Mouse (Mus musculus) adrenal gland (tissue): ENCODE results near the gene Mybphl.

Experiments used
- intact Hi-C: fragments of 180-260 bp; cut with DNase I; formaldehyde crosslinking; loops from one replicate; pipeline ENCODE4 v1.15.1; 2025
- long read RNA-seq, 2 experiments: library from polyadenylated mRNA; unstranded; transcript quantifications; one replicate each; pipeline ENCODE4 v2.0.0; 2020; ENCODE audit warnings: borderline replicate concordance in 1 of 2; ENCODE audit not compliant: insufficient replicate concordance in 1 of 2

Gene Mybphl
- long read RNA-seq, experiment 1, result 0 reads
- long read RNA-seq, experiment 2, result 0 reads

GRCm38 (mm10) chr3:108364270-108364995 lies at the start of gene Mybphl:
Gene Mybphl, plus strand, starts transcription at chr3:108364911.
- intact Hi-C loops, result no loop called here

- intact Hi-C loops, result no loop called here
These were observed 46.2 kb upstream of the Mybphl start for GRCm38 (mm10) chr3:108318517-108318916.

GRCm38 (mm10) chr3:108321671-108322070 lies 43.0 kb upstream of the Mybphl start:
- intact Hi-C loops, result no loop called here

GRCm38 (mm10) chr3:108322136-108322535 lies 42.6 kb upstream of the Mybphl start:
- intact Hi-C loops, result no loop called here

DNA sequence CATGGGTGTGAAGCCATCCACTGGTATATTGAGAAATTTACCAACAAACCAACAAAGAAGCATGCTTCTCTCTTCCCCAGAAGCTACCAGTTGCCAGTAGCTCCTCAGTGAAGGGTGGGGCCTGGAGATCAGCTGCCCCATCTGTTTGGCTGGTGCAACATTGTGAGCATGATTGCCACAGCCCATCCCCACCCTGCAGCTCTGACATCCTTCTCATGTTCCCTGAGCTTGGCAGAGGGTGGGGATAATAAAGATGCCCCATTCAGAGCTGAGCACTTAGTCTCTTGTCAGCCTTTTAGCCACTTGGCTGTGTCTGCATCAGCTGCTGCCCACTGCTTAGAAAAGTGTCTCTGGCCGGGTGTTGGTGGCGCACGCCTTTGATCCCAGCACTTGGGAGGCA lies 41.7 kb upstream of the Mybphl start:
- intact Hi-C loops, result no loop called here

GRCm38 (mm10) chr3:108324837-108325236 lies 39.9 kb upstream of the Mybphl start:
- intact Hi-C loops, result no loop called here

DNA sequence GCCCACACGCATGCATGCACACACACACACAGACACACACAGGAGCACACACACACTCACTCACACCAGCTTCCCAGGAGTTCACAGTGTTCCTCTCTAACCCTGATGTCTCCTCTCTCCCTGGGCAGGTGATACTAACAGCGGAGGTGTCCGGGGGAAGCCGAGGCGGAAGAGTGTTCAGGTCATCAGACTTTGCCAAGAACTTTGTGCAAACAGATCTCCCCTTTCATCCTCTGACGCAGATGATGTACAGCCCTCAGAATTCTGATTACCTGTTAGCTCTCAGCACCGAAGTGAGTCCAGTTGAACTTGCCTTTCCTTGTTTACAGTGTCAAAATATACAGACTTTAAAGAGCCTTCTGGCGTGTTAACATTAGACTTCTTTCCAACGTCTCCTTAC lies 39.2 kb upstream of the Mybphl start:
- intact Hi-C loops, result no loop called here

- intact Hi-C loops, result no loop called here
These were observed 37.4 kb upstream of the Mybphl start for GRCm38 (mm10) chr3:108327275-108327674.

DNA sequence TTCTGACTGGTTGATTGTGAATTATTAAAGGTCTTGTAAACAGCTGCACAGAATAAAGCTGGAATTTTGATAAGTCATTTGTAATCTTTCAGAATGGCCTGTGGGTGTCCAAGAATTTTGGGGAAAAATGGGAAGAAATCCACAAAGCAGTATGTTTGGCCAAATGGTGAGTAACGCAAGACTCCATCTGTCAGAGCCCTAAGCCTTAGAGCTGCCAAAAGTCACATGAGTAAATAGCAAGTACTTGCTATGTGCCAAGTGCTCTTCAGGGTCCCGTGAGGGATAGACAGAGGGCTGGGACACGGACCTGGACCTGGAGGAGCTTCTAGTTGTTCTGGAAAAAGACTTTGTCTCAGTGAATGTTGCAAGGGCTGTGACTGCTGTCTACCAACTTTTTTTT lies 36.8 kb upstream of the Mybphl start:
- intact Hi-C loops, result no loop called here

GRCm38 (mm10) chr3:108328441-108328841 lies 36.3 kb upstream of the Mybphl start:
- intact Hi-C loops, result no loop called here

DNA sequence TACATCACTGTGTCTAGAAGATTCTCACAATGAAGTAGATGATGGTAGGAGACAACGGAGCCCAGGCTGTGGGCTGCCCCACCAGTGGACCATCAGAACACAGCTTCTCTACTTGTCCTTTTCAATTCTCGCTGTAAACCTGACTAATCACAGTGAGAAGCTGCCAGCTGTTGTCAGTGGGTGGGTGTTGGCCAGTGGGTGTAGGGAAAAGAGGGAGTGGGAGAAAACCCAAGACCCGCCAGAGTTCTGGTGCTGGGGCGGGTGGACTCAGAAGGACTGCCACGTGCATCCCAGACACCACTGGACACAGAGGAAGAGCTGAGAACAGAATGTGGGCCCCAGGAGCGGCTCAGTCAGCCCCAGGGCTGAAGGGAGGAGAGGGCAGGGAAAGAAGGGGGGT lies 33.9 kb upstream of the Mybphl start:
- intact Hi-C loops, result no loop called here

GRCm38 (mm10) chr3:108336878-108337277 lies 27.8 kb upstream of the Mybphl start:
- intact Hi-C loops, result no loop called here

DNA sequence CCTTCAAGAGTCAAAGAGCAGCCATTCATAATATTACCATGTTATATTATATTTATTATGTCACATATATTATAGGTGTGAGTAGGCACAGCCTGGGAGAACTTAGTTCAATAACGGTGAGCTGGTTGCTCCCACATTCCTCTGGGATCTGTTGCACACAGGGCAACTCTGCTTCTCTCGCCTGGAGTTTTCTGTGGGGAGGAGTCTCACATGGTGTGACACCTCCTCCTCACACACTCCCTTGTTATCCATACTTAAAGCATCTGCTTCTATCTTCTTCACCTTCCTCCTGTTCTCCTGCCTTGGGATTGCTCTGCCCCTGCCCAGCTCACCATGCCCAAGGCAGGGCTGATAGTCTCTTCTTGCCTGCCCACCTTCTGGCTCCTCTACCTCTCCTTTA lies 23.7 kb upstream of the Mybphl start:
- intact Hi-C loops, result no loop called here

DNA sequence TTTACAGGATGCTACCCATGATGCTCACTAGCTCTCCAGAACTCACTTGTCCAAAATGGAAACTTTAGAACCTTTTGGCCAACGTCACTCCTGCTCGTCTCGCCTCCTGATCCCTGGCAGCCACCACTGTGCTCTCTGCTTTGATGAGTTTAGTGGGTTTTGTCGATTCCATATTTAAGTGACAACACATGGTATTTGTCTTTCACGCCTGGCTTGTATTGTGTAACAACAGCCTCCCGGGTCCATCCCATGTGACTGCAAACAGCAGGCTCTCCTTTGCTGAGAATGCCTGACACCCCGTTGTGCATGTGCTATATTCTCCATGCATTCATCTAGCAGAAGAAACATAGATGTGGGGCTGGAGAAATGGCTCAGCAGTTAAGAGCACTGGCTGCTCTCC lies 22.5 kb upstream of the Mybphl start:
- intact Hi-C loops, result no loop called here

DNA sequence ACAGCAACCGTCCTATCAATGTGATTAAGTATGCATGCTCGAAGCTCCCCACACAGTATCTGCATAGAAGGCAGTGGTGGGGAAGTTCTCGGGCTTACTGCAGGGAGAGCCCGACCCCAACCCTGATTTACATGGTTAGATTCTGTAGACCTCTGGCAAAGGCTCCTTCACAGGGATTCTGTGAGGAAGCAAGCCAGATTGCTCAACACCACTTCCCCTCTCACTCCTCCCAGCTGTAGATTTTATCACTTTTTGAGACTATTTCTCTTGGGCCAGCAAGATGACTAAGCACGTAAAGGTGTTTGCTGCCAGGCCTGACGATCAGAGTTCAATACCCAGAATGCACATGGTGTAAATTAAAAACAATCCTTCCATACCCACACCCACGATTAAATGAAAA lies 18.9 kb upstream of the Mybphl start:
- intact Hi-C loops, result no loop called here

DNA sequence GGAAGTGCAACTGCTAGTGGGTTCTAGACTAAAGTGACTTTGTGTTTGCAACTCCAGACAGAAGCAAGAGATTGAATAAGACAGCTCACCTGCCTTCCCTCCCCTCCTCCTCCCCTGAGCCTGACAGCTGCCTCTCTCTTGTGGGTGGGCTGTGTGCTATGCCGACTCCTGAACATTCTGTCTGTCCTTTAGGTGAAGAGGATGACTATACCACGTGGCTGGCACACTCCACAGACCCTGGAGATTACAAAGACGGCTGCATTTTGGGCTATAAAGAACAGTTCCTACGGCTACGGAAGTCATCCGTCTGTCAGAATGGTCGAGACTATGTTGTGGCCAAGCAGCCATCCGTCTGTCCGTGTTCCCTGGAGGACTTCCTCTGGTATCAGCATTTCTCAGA lies 16.3 kb upstream of the Mybphl start:
- intact Hi-C loops, result no loop called here

- intact Hi-C loops, result no loop called here
These were observed 9.5 kb upstream of the Mybphl start for GRCm38 (mm10) chr3:108355245-108355644.

GRCm38 (mm10) chr3:108357051-108357450 lies 7.7 kb upstream of the Mybphl start:
- intact Hi-C loops, result no loop called here

DNA sequence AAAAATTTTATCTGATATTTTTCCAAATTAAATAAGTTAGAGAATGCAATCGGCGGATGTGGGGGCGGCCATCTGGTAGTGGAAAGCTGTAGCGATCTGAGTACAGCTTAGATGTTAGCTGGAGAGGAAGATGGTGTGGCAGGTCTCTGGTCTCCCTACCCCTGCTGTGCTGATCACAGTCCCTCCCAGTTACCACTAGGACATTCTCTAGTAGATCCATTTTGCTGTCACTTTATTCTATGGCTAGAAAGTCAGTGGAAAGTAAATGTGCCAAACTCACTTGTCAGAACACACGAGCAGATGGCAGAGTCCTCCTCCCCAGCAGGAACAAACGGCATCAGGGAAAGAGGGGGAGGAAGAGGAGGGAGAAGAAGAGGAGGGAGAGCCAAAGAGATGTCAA lies 6.3 kb upstream of the Mybphl start:
- intact Hi-C loops, result no loop called here

GRCm38 (mm10) chr3:108360894-108361293 lies 3.8 kb upstream of the Mybphl start:
- intact Hi-C loops, result no loop called here

- intact Hi-C loops, result no loop called here
These were observed 1.1 kb upstream of the Mybphl start for GRCm38 (mm10) chr3:108363626-108364025.

DNA sequence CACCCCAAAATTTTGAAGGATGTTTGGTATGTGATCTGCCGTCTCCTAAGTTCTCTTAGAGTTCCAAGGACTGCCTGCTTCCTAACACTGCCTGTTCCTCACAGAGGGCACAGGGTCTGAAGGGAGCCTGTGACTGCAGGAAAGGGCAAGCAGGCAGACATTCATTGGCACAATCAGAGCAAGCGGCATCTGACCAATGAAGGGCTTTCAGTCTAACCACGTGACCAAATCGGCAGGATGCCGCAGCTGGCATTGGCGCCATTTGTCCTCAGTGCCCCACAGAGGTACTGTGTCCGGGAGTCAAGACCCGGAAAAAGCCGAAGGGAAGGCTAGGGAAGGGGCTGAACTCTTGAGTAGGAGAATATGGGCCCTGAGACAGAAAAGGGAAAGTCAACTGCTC lies 2.5 kb downstream of the Mybphl start:
- intact Hi-C loops, result no loop called here

- intact Hi-C loops, result no loop called here
These were observed 3.1 kb downstream of the Mybphl start for GRCm38 (mm10) chr3:108367828-108368227.

- intact Hi-C loops, result no loop called here
These were observed 4.0 kb downstream of the Mybphl start for GRCm38 (mm10) chr3:108368721-108369120.
